Mouse (Mus musculus) bone marrow, adult 2 months (tissue): Measurements from ENCODE around the gene Arntl2.

ENCODE experiments used
- CTCF ChIP-seq: fragments of 200-500 bp; IDR thresholded peaks from 2 replicates; pipeline ENCODE4 v1.5.1; 2011; ENCODE audit warnings: low read length, control low read depth; ENCODE audit not compliant: control insufficient read depth, insufficient read depth
- POLR2A ChIP-seq: fragments of 200-500 bp; IDR thresholded peaks from 2 replicates; pipeline ENCODE4 v1.6.1; 2011; ENCODE audit warnings: low read depth, mild to moderate bottlenecking, control low read depth, low read length, borderline replicate concordance; ENCODE audit not compliant: control insufficient read depth

GRCm38 (mm10) chr6:146760736-146761135, 35.1 kb upstream of the Arntl2 start:
- TF ChIP-seq CTCF = no peak
- no peak for TF ChIP-seq POLR2A
